Mouse (Mus musculus) thymus, postnatal 25 days (tissue): ENCODE data around the gene G6pc3.

Source experiments
- DNase-seq: peaks from one replicate; pipeline ENCODE4 v3.0.0; 2022

Gene G6pc3

DNA sequence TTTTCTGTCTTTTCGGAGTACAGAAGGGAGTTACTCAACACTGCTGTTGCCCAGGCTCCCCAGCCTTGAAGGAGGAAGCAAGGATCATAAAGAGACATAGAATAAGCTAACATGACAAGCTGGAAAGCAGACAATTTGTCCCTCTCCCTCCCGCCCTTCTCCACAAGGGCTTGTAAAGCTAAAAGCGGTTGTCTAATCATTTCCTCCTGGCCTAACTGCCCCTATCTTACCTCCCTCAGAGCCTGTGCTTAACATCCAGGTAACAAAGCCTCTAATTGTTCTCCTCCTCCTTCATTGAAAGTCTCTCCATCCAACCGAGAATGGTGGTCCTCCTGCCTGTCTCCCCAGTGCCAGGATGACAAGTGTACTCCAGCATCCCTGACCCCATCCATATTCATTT, 1.4 kb downstream of the G6pc3 start:
- no peak for DNase-seq

DNA sequence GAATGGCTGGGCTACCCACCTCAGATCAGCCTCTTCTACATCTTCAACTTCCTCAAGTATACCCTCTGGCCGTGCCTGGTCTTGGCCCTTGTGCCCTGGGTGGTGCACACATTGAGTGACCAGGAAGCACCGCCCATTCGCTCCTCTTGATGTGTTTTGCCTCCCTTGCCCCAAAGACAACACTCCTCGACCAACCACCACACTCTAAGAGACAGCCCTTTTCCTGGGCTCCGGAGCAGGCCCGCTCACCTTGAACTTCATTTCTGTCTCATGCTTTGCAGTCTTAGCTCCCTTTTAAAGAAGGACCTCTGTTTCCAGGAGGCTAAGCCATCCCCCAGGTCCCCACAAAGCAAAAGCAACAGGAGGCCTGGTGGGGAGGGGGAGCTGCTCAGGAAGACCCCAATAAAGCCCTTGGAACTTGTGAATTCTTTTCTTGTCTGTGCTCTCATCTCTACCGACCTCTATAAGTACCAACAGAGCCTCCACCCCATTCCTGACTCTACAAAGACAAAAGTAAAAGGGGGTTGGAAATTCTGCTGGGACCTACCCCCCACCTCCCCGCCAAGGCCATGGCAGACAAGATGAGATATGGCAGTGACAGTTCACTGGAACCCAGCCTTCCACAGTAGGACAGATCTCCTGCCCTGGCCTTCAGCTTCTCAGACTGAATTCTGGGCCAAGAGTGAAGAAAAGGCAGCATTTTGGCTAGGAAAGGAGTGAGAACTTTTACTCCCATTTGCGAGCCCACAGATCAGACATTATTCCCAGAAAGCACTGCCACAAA, 4.4 kb downstream of the G6pc3 start:
- no peak for DNase-seq

DNA sequence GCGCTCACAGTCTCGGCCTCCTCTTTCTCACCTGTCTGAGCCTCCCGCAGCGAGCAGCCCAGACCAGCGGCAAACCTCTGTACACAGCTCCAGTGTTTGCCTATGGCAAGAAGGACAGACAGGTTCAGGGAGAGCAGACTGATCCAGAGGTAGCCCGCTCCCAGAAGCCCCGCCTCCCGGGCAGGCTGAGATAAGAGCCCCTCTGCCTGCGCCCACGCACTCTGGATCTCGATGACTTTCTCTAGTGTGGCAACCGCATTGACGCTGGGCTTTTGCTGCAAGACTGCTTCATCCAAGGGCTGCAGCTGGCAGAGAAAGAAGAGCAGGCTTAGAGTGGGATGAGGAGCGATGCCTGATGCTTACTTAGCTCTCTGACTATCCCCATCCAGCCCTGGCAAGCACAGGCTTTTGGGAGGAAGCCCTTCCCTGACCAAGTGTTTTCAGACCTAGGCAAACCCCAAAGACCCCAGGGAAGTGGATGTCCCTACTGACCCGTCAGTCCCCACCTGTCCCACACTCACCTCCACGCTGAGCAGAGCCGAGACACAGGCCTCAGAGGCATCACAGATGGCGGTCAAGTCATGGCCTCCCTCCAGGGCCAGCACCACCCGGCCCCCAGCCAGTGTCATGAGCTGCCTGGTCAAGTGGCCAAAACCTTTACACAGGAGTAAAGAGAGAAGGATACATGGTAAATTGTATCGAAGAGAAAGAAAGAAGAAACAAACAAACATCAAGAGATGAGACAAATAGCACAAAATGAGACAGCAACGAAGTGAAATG, 6.8 kb downstream of the G6pc3 start:
- DNase-seq: no peak

DNA sequence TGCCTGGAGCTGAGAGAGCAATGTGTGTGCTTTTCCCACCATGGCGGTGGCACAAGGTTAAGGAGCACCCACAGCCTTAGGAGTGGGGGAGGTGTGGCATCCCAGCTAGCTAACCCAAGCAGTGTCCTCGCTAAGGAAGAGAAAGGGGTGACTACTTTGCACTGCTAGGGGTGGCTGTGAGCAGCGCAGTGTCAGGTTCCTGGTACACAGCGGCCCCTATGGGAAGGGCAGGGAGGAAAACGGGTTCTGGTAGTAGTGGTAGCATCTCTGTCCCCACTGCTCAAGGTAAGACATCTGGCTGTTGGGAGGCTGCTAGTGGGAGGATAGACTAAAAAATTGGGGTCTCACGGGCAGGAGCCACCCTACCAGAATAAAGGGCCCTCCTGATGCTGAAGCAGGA, 8.8 kb downstream of the G6pc3 start:
- no peak for DNase-seq

DNA sequence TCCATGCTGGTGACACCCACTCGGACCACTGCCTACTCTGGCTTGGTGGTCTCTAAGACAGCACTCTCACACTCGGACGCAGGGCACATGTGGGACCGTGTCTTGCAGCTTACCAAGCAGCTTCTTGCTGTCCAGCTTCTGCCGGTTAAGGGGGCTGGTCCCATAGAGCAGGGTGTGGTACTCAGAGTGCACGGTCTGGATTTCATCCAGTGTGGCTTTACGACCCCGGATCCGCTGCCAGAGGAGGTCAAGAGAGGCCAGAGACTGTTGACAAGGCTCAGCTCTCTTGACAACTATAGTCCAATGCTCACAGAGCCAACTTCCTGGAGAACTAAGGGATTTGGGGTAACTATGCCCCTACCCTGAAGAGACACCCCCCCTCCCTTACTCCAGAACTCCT, 10.4 kb downstream of the G6pc3 start:
- DNase-seq: no peak

DNA sequence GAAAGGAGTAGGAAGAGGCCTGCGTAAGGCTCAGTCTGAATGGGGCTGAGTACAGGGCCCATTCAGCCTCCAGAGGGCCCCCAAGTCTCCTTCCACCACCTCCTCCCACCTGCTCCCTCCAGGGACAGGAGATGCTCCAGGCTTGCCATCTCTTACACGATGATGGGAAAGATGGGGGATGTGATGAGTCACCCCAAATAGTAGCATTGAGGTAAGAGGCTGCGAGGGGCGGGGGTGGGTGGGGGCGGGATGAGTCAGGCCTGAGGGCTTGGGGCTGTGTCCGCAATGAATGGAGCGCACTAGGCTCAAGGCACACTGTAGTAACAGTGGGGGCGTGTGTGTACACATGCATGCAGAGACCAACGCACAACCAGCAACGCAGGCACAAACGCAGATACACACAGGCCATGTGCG, 12.0 kb downstream of the G6pc3 start:
- no peak for DNase-seq

DNA sequence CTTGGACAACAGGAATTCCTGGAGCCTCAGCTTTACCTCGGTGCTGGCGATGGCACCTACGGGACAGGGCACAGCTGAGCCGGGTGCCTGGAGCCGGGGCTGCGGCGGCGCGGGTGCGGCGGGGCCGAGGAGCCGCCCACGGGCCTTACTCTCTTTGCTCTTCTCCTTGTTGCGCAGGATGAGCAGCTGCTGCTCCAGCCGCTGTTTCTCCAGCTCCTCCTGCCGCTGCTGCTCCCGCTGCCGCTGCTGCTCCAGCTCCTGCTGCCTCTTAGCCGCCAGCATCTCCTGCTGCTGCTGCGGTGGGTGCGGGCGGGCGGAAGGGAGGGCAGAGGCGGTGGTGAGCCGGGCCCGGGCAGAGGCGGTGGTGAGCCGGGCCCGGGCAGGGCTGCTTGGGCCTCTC, 17.1 kb downstream of the G6pc3 start:
- DNase-seq: no peak

DNA sequence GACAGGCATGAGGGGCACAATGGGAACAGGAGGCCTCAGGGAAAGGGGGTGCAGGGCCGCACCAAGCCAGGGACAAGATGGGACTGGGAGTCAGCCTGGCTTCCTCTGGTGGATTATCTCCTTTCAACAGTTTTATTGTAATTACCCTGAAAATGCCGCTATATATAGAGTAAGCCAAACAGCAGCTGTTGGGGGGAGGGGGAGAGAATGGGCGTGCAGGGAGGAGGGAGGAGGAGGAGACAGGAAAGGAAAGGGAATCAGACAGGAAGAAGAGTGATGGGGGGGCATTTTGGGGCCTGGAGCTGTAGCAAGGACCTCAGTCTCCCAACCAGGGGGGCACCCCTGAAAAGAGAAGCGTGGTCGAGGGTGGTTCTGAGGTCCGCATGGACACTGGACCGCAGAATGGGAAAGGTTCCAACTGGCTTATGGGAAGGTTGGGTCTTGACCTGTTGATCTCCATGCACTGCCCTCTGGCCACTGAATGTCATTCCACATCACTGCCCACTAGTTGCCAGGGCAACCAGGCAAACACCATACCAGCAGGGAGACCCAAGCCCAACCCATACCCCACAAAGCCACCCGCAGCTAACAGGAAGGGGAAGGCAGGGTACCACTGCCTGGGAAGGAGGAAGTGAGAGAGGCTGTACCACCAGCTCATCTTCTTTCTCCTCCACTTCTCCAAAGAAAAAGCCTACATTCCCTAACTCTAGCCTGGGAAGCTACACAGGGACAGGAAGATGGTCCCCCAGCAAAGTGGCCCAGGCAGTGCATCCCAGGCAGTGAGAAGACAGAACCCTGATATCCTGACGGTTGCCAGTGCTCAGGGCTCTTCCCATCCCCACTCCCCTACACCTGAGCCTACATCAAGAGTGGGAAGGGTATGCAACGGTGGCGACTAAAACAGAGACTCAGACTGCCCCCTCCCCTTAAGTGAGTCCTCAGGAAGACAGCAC, 18.7 kb downstream of the G6pc3 start:
- no peak for DNase-seq

DNA sequence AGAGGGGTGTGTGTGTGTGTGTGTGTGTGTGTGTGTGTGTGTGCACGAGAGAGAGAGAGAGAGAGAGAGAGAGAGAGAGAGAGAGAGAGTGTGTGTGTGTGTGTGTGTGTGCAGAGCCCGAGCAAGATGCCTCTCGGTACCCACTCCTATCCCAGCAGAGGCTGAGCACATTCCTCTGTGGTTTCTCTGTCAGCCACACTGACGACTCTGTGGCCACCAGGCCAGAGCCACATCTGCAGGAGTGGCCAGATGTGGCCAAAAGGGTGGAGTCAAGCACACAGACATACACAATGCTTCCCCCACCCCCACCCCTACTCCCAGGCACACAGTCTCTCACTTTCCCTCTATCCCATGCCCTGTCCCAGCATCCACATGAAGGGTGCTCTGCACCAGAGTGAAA, 19.4 kb downstream of the G6pc3 start:
- no peak for DNase-seq

DNA sequence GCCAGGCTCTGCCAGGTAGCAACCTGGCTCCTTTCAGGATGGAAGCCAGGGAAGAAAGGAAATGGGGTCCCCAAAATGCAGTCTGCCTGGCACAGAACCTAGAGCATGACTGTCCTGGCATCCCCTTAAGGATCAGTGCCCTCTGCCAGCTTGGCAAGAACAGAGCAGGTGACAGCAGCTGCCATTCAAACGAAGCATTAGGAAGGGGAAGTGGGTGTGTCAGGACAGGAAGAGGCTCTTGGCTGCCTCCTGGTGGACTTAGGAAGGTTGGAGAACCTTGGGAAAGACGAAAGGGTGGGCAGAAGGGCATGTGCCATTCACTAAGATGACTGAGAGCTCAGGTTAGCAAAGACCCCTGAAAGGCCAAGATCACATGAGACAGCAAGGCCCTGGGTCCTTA, 20.3 kb downstream of the G6pc3 start:
- DNase-seq: peak; percentile 39

DNA sequence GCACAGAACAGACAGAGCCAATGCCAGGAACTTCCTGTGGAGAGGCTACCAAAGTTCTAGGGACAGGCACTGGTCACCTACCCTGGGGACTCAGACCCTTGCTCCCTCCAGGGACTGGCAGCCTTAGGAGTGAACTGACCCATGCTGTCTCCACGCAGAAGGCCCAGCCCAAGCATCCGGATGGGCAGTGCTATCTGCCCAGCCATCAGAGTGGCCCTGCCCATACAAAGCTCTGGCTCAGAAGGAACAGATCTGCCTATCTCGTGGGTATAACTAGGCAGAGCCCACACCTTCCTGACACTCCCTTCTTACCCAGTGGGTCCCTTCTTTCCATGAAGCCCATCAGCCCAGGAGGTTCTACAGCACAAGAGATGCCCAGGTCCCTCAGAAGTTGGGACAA, 20.8 kb downstream of the G6pc3 start:
- no peak for DNase-seq

DNA sequence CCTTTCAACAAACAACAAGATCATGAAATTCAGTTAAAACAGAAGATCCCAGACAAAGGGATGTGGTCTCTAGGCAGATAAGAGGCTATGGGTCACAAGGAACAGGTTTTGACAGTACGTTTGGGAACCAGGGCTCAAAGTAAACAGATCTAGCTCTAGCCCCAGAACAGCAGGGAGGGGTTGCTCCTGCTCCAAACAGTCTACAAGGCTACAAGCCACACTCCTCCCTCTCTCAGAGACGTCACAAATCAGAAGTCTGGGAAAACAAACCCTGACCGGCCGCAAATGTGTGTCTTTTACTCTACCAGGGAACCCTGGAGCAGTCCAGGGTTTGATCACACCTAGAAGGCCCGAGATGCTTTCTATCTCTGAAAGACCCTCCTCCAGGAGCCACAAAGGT, 21.6 kb downstream of the G6pc3 start:
- DNase-seq: no peak

DNA sequence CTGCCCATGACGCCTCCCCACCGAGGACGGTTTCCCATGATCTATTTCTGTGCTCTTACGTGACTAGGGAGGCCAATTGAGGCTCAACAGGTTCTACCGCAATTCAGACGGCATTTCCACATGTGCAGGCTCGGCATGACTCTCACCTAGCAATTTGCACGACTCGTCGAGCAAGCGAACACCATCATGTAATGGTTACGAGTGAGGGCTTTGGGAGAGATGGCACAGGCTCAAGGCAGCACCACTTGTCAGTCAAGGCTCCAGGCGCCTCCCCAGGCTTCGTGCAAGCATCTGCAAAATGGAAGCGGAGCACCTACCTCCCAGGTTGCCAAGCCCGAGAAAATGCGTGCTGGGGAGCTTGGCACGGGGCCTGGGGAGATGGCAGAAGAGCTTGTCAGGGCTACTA, 22.5 kb downstream of the G6pc3 start:
- no peak for DNase-seq

DNA sequence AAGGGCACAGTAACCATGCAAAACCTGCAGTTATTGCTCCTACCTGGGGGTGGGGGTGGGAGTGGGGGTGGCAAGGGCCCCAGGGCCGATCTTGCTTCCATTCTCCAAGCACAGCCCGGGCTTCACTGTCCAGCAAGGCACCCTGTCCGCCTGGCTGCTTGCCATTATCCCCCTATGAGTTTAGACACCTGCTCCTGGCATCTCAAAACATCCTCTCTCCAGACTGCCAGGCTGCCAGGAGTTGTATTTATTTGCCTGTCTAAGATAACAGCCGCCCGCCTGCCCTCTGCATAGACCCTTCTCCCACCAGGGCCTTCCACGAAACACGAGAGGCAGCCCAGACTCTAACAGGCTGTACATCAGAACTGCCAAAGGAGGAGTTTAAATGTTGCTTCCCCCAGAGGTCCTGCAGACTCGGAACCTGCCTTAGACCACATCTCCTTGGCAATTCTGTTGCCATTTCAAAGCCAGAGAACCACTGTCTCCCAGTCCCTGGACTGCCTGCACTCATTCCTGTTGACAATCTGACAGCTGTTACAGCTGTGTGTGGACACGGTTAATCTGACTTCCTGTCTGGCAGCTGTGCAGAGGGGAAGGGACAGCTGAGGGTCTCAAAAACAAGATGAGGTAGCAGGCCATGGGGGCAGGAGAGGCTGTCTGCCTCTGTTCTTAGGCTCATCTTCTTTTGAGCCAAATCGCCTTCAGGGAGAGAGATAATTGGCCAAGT, 25.2 kb downstream of the G6pc3 start:
- no peak for DNase-seq

DNA sequence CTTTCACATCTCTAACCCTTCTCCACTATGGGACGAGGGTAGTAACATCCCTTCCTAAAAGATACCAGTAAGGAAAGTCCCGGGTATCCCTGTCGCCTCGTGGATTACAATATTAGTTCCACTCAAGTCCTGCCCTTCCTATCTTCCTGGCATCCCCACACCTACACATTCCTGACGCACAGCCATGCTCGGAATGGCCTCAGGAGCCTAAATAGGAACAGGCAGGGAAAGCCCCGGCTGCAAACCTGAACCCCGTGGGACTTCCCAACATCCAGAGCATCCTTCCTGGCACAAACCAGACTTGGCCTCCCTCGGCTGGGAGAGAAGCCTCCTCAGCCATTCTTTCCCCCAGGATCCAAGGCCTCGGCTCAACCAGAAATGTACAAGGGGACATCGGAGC, 26.1 kb downstream of the G6pc3 start:
- no peak for DNase-seq

DNA sequence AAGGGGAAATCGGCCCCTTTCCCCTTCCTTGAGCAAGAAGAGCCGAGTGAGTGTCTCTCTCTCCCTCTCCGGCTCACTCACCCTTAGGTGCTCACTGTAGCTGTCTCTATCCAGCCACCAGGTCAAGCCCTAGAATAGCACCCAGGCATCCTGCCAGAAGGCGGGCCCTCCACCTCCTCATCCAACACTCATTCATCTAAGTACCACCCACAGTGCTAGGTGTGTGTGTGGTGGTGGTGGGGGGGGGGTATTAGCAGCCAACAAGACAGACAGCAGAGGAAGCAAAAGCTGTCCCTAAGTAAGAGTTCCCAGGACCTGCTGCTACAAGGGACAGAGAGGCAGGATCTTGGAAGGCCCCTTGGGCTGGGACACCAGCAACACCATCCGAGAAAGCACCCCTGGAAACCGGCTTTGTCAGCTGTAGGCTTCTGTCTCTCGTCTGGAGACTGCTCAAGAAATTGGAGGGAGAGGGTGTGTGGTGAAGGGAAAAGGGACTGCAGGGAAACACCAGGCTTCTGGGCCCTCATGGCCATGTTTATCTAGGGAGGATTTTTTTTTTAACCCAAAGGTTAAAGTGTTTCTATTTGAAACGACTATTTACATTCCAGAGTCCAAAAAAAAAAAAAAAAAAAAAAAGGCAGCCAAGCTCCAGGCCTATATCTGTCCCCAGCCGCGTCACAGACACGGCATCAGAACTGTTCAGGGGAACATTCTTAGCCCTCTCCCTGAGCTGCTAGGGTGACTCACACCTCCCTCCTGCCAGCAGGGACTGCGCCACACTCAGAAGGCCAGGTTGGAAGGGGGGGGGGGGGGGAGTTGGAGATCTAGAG, 26.9 kb downstream of the G6pc3 start:
- DNase-seq: no peak

DNA sequence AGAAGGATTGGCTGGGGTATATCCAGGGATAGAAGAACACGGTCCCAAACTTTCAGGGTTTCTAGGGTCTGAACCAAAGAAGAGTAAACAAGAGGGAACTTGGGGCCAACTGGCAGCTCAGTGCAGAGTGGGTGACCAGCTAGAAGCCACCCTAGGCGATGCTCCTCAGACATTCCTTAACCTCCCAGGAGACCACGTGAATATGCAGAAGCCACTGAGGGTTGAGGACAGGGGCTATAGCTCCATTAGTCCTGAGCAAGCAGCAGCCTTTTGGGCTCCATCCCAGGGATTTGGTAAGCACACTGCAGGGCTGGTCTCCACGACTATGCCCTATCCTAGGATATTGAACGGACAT, 27.4 kb downstream of the G6pc3 start:
- no peak for DNase-seq

DNA sequence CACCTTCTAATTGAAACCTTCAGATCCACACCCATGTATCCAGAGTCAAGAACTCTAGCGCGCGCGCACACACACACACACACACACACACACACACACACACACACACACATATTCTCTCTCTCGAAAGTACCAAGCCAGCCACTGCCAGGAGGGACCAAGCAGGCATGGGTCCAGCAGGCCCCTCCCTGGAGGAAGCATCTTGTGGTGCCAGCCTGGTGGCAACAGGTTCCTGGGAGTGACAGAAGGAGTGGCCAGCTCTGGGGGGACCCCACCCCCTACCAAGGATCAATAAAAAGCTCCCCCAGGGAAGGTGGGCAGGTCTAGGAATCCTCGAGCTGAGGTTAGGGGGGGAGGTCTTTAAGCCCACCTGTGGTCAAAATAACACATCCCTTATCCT, 28.0 kb downstream of the G6pc3 start:
- DNase-seq: no peak

DNA sequence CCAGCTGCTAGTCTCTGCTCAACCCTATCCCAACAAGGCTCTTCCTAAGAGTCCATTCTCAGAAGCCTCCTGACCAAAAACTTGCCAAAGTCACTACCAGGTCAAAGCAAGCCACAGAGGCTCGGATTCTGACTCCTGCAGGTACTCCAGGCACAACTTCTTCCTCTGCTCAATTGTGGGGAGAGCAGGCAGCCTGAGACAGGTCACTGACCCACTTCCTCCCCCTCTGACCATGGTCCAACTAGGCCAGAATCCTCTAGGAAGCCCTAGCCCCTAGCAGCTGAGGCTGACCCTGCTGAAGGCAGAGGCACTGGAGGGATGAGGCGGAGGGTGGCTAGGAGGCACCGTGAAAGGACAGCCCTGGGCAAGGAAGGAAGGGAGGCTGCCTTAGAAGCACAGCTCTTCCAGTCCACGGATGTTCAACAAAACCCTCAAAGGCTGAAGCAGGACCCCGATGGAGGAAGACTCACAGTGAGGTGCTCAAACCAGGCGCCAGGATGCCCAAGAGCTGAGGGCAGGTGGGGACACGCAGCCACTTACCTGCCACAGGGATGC, 28.5 kb downstream of the G6pc3 start:
- no peak for DNase-seq

DNA sequence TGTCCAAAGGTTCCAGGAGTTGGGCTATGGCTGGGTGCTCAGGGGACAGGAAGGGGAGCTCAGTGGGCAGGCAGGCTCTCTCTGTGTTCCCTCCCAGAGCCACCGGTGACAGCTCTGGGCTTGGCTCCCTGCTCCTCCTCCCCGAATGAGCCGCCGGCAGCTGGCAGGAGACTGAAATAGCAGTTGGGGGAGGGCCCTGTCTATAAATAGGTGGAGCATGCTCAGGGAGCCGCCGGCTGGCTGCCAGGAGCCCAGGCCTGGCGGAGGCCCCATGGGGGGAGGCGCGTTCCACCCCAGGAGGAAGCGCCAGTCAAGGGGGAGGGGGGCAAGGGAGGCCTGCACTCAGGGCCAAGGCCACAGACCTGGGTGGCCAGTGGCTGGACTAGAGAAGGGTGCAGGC, 29.4 kb downstream of the G6pc3 start:
- DNase-seq: peak; percentile 87

DNA sequence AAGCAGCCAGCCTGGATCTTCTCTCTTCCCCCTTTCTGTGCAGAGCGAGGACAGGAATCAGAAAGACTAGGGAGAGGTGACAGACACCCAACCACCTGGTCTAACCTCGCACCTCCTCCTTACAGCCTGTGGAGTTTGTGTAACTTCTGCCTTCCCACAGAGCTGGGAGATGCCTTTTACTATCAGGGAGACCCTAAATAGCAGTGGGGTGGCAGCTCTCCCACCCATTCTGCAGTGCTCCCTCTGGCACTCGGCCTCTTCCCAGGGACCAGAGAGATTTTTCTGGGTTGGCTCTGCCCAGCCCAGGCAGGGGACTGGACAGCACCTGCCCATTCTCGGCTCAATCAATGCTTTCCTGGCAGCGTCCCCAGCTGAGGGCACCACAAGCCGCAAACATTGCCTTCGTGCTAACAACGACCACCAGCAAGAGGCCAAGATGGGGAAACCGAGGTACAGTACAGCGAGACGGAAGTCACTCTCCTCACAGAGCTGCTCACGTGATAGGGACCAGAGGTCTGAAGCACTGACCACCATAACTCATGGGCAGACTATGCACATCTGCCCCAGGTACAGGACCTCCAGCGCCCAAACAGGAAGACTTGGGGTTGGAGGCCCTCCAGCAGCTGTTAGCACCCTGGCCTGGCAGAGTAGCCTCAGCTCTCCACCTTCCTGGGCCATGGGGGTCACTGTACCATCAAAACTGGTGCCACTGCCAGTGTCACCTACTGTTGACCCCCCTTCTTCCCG, 30.0 kb downstream of the G6pc3 start:
- no peak for DNase-seq
